Mouse (Mus musculus) small intestine, adult 2 months (tissue): ENCODE results near the gene Atmin.

ENCODE experiments used
- CTCF ChIP-seq: fragments of 200-500 bp; IDR thresholded peaks from 2 replicates; pipeline ENCODE4 v1.5.1; 2012; ENCODE audit warnings: low read depth, mild to moderate bottlenecking, control low read depth, inconsistent platforms, low read length, moderate library complexity, mixed read lengths; ENCODE audit not compliant: insufficient replicate concordance, insufficient read length; ENCODE audit errors: extremely low read depth
- POLR2A ChIP-seq: fragments of 200-500 bp; IDR thresholded peaks from 2 replicates; pipeline ENCODE4 v1.6.1; 2012; ENCODE audit warnings: low read depth, mild to moderate bottlenecking, control low read depth, inconsistent platforms, low read length, moderate library complexity

GRCm38 (mm10) chr8:116904736-116905135, 38.5 kb upstream of the Atmin start:
- TF ChIP-seq CTCF (no peak), POLR2A (no peak)
